Mouse (Mus musculus) liver, embryonic 15.5 days (tissue): Measurements from ENCODE around the gene Glod4. TPM values are rescaled to one million over a fixed set of nuclear protein-coding genes. Genes with fewer than 3 reads are reported as not detected.

Experiments
- ATAC-seq: fragments of 200-750 bp; cut with Nextera tagmentation; 2 replicates; pipeline ENCODE4 v1.8.0; 2017; ENCODE audit warnings: moderate number of reproducible peaks, mild to moderate bottlenecking, moderate library complexity; ENCODE audit not compliant: insufficient read depth
- H3K27ac ChIP-seq: fragments of 300-500 bp; sonication (generic); replicated peaks from 2 replicates; pipeline ENCODE4 v1.5.1; 2015; ENCODE audit warnings: mild to moderate bottlenecking, inconsistent platforms
- H3K27me3 ChIP-seq: fragments of 300-500 bp; sonication (generic); 2 replicates; pipeline ENCODE4 v1.6.1; 2015; ENCODE audit warnings: mild to moderate bottlenecking, inconsistent platforms
- H3K36me3 ChIP-seq: fragments of 300-500 bp; sonication (generic); replicated peaks from 2 replicates; pipeline ENCODE4 v1.6.1; 2015; ENCODE audit warnings: moderate library complexity, mild to moderate bottlenecking, inconsistent platforms
- H3K4me1 ChIP-seq: fragments of 300-500 bp; sonication (generic); replicated peaks from 2 replicates; pipeline ENCODE4 v1.6.1; 2015; ENCODE audit warnings: inconsistent platforms
- H3K4me2 ChIP-seq: fragments of 300-500 bp; sonication (generic); 2 replicates; pipeline ENCODE4 v1.6.1; 2015; ENCODE audit warnings: moderate library complexity, mild to moderate bottlenecking, inconsistent platforms
- H3K4me3 ChIP-seq: fragments of 300-500 bp; sonication (generic); replicated peaks from 2 replicates; pipeline ENCODE4 v1.5.1; 2015; ENCODE audit warnings: mild to moderate bottlenecking, inconsistent platforms
- H3K9ac ChIP-seq: fragments of 300-500 bp; sonication (generic); 2 replicates; pipeline ENCODE4 v1.6.1; 2015; ENCODE audit warnings: moderate library complexity, mild to moderate bottlenecking, inconsistent platforms
- H3K9me3 ChIP-seq: fragments of 300-500 bp; sonication (generic); replicated peaks from 2 replicates; pipeline ENCODE4 v1.6.1; 2016; ENCODE audit warnings: inconsistent platforms
- WGBS: fragments of 180-500 bp; shearing (Covaris S2); methylation state at CpG from one replicate; pipeline ENCODE4 v1.1.7; 2015; ENCODE audit warnings: mixed read lengths; ENCODE audit not compliant: insufficient replicate concordance; 5-methylcytosine and 5-hydroxymethylcytosine counted together
- polyA plus RNA-seq: library from polyadenylated mRNA; unstranded; fragments of >200 nt; fragmentation: Nextera tagmentation; extraction: Ambion mirVana; gene quantifications from 2 replicates; pipeline ENCODE4 v1.2.1, GENCODE M21; 2015

The Glod4 gene
- polyA plus RNA-seq, 1 experiment from 2014 or later, result 50.7 TPM

GRCm38 (mm10) chr11:76144386-76144785, 99.1 kb downstream of the Glod4 start:
- no peak for ATAC-seq
- Histone ChIP-seq H3K27me3 (no peaks in the 10 kb centered on the region), H3K4me2 (no peak overlapping the region), H3K4me3 (no peak overlapping the region), H3K9me3 (no peaks in the 10 kb centered on the region), H3K4me1 (no peaks in the 10 kb centered on the region), H3K27ac (no peak overlapping the region), H3K9ac (no peak overlapping the region), H3K36me3 (no peaks in the 10 kb centered on the region)
- 81% methylated on average over 8 of the region's 8 CpGs for WGBS

GRCm38 (mm10) chr11:76137996-76138395, 105.5 kb downstream of the Glod4 start:
- 60% methylated on average over 3 of the region's 3 CpGs for WGBS
- no peaks in the 10 kb centered on the region for H3K9me3 ChIP-seq

GRCm38 (mm10) chr11:76135641-76136437, 107.7 kb downstream of the Glod4 start:
- no peak for ATAC-seq
- no peak overlapping the region for H3K4me2 ChIP-seq
- no peak overlapping the region for H3K4me3 ChIP-seq
- peaks cover 19% of the 10 kb centered on the region for H3K36me3 ChIP-seq
- H3K27ac ChIP-seq, result no peak overlapping the region
- no peak overlapping the region for H3K9ac ChIP-seq
- H3K27me3 ChIP-seq, result no peaks in the 10 kb centered on the region
- WGBS, result 67% methylated on average over 7 of the region's 7 CpGs
- H3K4me1 ChIP-seq, result no peaks in the 10 kb centered on the region
- no peaks in the 10 kb centered on the region for H3K9me3 ChIP-seq

More at GRCm38 (mm10) chr11:76137996-76138395, 105.5 kb downstream of the Glod4 start:
- no peaks in the 10 kb centered on the region for H3K27me3 ChIP-seq
- no peaks in the 10 kb centered on the region for H3K4me1 ChIP-seq
- H3K36me3 ChIP-seq, result peaks cover 16% of the 10 kb centered on the region
- H3K4me2 ChIP-seq, result no peak overlapping the region
- ATAC-seq, result no peak
- H3K4me3 ChIP-seq, result no peak overlapping the region
- no peak overlapping the region for H3K9ac ChIP-seq
- H3K27ac ChIP-seq, result no peak overlapping the region

GRCm38 (mm10) chr11:76130859-76131258, 112.7 kb downstream of the Glod4 start:
- Histone ChIP-seq H3K4me1 (no peaks in the 10 kb centered on the region; the same call in 1 of the 2 replicates), H3K9ac (no peak overlapping the region), H3K4me2 (no peak overlapping the region), H3K27me3 (no peaks in the 10 kb centered on the region), H3K27ac (no peak overlapping the region), H3K36me3 (peaks cover 17% of the 10 kb centered on the region), H3K9me3 (no peaks in the 10 kb centered on the region), H3K4me3 (no peak overlapping the region)
- ATAC-seq, result no peak
- WGBS, result 47% methylated on average over 5 of the region's 5 CpGs

GRCm38 (mm10) chr11:76125386-76125785, 118.1 kb downstream of the Glod4 start:
- Histone ChIP-seq H3K4me3 (no peak overlapping the region), H3K9ac (no peak overlapping the region), H3K27ac (no peak overlapping the region), H3K4me2 (no peak overlapping the region), H3K27me3 (no peaks in the 10 kb centered on the region), H3K36me3 (peaks cover 23% of the 10 kb centered on the region; the same call in 1 of the 2 replicates), H3K9me3 (no peaks in the 10 kb centered on the region), H3K4me1 (no peaks in the 10 kb centered on the region; the same call in 1 of the 2 replicates)
- 81% methylated on average over 8 of the region's 8 CpGs for WGBS
- no peak for ATAC-seq

GRCm38 (mm10) chr11:76123517-76123916, 120.0 kb downstream of the Glod4 start:
- no peaks in the 10 kb centered on the region for H3K27me3 ChIP-seq
- no peak overlapping the region for H3K9ac ChIP-seq
- no peak overlapping the region for H3K27ac ChIP-seq
- H3K4me1 ChIP-seq, result no peaks in the 10 kb centered on the region; the same call in 1 of the 2 replicates
- H3K9me3 ChIP-seq, result no peaks in the 10 kb centered on the region
- H3K4me3 ChIP-seq, result no peak overlapping the region
- no peak overlapping the region for H3K4me2 ChIP-seq
- 78% methylated on average over 1 of the region's 1 CpGs for WGBS
- peaks cover 23% of the 10 kb centered on the region for H3K36me3 ChIP-seq
- ATAC-seq, result no peak

GRCm38 (mm10) chr11:76122571-76122970, 121.0 kb downstream of the Glod4 start:
- no peaks in the 10 kb centered on the region for H3K27me3 ChIP-seq
- no peaks in the 10 kb centered on the region for H3K9me3 ChIP-seq
- no peak for ATAC-seq
- H3K27ac ChIP-seq, result no peak overlapping the region
- no peak overlapping the region for H3K4me2 ChIP-seq
- 69% methylated on average over 2 of the region's 2 CpGs for WGBS
- H3K4me1 ChIP-seq, result no peaks in the 10 kb centered on the region; the same call in 1 of the 2 replicates
- H3K9ac ChIP-seq, result no peak overlapping the region
- H3K36me3 ChIP-seq, result peaks cover 23% of the 10 kb centered on the region
- H3K4me3 ChIP-seq, result no peak overlapping the region

- Histone ChIP-seq H3K4me2 (no peak overlapping the region), H3K27ac (no peak overlapping the region), H3K4me3 (no peak overlapping the region), H3K9me3 (no peaks in the 10 kb centered on the region), H3K36me3 (peaks cover 30% of the 10 kb centered on the region), H3K4me1 (no peaks in the 10 kb centered on the region; the same call in 1 of the 2 replicates), H3K9ac (no peak overlapping the region), H3K27me3 (no peaks in the 10 kb centered on the region)
- 60% methylated on average over 4 of the region's 4 CpGs for WGBS
- no peak for ATAC-seq
Measured at GRCm38 (mm10) chr11:76121086-76121485, 122.4 kb downstream of the Glod4 start.

- Histone ChIP-seq H3K36me3 (peaks cover 31% of the 10 kb centered on the region), H3K27me3 (no peaks in the 10 kb centered on the region), H3K4me2 (no peak overlapping the region), H3K4me3 (no peak overlapping the region), H3K4me1 (no peaks in the 10 kb centered on the region), H3K27ac (no peak overlapping the region), H3K9ac (no peak overlapping the region), H3K9me3 (no peaks in the 10 kb centered on the region)
- ATAC-seq, result no peak
- 72% methylated on average over 10 of the region's 10 CpGs for WGBS
Measured at GRCm38 (mm10) chr11:76120407-76120901, 123.1 kb downstream of the Glod4 start.

- H3K4me3 ChIP-seq, result no peak overlapping the region
- ATAC-seq, result no peak
- H3K36me3 ChIP-seq, result peaks cover 27% of the 10 kb centered on the region; the same call in 1 of the 2 replicates
- H3K4me1 ChIP-seq, result no peaks in the 10 kb centered on the region
- no peak overlapping the region for H3K9ac ChIP-seq
- no peaks in the 10 kb centered on the region for H3K9me3 ChIP-seq
- no peak overlapping the region for H3K4me2 ChIP-seq
- H3K27me3 ChIP-seq, result no peaks in the 10 kb centered on the region
- H3K27ac ChIP-seq, result no peak overlapping the region
- WGBS, result 81% methylated on average over 3 of the region's 3 CpGs
Measured at GRCm38 (mm10) chr11:76110416-76110815, 133.1 kb downstream of the Glod4 start.

GRCm38 (mm10) chr11:76106551-76107496, 136.7 kb downstream of the Glod4 start:
- Histone ChIP-seq H3K9ac (no peak overlapping the region), H3K4me2 (no peak overlapping the region), H3K27me3 (no peaks in the 10 kb centered on the region), H3K27ac (no peak overlapping the region), H3K4me3 (no peak overlapping the region), H3K9me3 (no peaks in the 10 kb centered on the region), H3K4me1 (no peaks in the 10 kb centered on the region), H3K36me3 (peaks cover 9% of the 10 kb centered on the region; the same call in 1 of the 2 replicates)
- WGBS, result 74% methylated on average over 11 of the region's 11 CpGs
- ATAC-seq, result no peak
